Mouse (Mus musculus): ENCODE data around the gene Rag1.

Rag1 gene

DNA sequence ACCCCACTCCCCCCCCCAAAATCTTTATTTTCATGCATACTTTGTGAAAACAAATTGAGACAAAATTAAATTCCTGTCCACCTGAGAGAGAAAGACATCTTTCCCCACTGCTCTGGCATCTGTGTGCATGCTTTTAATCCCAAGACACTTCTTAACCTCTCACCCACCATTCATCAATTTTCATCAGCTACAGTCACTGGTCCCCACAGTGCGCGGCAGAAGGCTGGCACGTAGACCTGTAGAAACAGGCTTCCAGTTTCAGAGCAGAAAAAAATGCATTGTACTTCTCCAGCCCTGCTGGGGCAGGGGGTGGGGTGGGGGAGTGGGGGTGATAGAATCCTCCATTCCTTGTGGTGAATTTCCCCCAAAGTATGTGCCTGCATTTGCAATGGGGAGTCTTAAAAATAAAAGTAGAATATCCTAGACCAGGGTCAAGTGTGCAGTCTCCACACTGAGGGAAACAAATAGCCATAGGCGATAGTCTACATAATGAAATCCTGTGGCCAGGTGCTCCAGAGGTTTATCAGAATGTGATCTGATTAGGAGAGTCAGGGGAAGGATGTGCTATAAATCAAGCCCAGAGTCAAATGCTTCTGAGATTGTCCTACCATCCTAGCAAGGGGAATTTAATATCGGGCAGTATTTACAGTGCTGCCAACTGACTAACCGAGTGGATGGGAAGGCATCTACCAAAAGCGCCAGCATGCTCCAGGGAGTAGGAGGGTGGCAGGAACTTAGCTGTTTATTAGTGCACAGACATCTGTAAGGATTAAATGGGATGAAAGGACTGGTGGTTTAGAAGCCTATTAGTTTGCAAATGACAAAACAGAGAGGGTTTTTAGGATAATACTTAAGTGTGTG lies 10.1 kb downstream of the Rag1 start:
- no peak for DNase-seq

DNA sequence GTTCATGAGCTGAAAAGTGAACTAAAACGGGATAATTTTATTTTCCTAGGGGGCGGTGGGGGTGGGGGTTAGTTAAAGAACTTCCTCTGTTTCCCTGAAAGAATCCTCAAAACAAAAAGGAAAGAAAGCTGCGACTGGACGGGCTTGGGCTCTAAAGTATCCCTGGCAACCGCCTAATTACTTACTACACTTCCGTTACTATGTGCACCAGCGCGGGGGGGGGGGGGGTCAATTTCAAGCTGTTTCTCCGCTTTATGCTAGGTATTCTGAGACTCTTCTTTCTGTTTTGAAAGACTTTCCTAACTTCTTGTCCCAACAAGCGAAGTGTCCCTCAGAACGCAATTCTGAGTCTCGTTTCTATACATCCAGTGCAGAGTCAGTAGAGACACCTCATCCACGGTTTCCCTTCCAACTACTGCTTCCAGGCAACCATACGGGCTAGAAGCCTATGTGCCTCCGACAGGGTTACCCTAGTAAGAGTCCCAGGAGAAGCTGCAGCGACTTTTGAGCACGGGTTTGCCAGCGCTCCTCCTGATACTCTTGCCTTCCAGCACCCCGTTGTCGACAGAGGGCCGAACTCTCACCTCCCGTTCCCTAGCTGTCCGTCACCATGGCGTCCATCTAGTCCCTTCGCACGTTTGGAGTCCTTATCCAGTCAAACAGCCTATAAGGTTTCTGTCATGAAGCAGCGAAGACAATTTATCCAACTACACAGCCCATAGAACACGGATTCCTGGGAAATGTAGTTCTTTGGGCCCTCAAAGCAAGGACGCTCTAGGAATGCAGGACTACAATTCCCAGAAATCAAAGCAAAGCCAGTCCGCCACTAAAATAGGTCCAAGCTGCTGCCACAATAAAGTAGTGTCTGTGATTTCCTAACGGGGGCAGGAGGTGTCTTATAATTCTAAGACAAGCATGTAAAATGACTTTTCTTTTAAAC lies 20.7 kb downstream of the Rag1 start:
- peak; percentile 52 for DNase-seq

DNA sequence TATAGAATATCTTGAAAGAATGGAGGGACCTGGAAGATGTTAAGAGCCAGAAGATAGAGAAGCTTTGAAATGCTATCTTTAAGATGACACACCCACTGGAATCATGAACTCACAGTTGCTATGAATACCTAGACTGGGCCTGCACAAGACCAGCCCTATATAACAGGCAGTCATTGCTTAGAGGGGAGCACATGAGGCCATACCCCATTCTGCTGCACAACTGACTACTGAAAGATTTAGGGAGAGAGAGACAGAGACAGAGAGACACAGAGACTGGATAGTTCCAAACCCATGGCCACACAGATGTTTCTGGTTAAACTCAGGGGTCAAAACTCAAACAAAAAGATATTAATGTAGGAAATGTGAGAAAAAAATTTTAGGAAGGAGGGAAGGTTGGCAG lies 22.1 kb downstream of the Rag1 start:
- peak; percentile 36 for DNase-seq

DNA sequence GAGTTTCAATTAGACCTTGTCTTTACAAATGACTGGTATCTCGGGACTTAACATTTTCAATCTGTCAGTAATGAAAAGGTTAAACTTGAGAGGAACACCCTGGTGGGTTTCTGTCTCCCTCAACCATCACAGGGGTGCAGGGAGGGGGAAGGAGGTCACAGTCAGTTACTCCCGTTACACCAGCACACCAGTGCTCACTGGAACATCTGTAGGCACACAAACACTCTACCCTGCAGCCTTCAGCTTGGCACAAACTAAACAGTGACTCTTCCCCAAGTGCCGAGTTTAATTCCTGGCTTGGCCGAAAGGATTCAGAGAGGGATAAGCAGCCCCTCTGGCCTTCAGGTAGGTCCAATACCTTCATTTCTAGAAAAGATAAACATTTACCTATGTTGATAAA lies 24.8 kb downstream of the Rag1 start, which contains the start of gene Rag2:
Gene Rag2 (plus strand): TSS at position 193 of the 400 bp plus-strand sequence.
- DNase-seq: peak; percentile 81

DNA sequence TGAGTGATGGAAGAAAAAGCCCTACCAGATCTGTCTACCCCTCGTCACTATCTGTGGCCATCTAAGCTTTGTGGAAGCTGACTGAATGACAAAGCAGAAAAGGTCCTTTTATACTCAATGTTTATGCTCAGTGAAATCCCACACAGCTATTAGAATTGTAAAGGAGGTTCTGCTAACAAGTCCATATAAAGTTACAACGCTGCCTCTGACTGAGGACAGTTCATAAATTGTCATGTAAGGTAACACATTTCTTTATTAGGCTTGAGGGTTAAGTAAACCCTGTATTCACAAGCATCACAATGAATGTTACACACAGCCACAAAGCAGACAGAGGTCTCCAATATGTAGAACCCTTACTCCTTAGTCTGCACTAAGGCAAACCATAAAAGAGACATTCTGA lies 25.3 kb downstream of the Rag1 start:
- DNase-seq: no peak

DNA sequence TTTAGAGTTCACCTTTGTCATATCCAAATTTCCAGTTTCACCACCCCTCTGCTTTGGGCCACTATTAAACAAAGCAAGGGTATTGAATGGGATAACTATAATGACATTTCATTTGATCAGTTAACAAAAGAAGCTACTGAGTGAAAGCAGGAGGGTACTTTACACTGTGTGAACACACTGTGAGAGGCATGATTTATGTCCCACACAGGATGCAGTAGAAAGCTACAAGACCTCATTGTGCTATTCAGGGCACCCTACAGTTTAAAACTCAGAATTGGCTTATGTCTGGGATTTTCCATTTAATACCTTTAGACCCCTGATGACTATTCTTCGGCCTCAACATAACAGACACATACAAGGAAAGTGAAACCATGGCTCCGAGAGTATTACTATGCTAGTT lies 26.3 kb downstream of the Rag1 start:
- DNase-seq: no peak

DNA sequence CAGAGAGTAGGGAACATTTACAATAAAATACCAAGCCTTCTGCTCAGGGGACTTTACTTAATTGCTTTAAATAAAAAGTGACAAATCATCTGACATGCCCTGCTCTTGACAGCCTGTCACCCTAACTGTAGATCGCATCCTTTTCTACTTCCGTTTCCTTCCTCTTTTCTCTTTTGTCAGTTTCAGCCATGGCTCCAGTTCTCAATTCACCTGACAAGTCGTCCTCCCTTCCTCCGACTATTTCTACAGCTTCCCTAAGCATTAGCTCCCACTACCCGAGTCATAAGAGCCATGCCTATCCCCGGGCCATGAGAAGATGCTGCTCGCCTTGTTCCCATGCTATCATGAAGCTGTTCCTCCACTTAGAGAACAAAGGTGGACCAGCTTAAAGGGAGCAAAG lies 27.7 kb downstream of the Rag1 start:
- no peak for DNase-seq

DNA sequence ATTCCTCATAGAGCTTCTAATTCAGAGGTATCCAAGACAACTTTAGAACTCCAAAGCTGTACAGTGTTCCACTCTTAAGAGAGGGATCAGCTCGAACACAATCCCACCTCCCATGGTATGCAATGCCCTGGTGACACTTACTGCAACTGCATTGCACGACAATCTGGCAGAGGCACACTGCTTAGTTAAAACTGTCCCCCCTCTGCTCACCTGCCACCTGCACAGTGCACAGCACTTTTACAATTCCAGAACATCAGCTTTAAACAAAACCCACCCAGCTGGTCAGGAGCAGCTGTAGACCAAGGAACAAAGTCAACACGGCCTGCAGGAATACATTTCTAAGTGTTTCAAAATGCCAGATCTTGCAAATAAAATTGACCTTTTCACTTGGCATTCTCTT lies 28.4 kb downstream of the Rag1 start:
- peak; percentile 59 for DNase-seq

DNA sequence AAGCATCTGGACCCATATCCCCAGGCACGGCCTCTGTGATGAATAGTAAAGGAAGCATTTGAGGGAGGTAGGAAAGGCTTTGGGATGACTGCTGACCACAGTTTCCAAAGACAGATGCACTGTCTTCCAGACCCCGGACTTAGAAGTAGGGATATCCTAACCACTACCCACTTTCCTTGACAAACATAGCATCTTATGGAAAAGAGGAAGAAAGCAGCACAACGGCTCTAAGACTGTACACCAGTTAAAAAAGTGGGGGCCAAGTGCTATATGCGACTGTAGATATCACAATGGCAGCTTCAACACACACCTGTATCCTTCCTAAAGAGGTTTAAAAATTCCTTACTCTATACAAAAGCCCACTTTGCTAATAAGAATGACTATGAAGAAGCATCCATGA lies 30.9 kb downstream of the Rag1 start:
- DNase-seq: no peak

DNA sequence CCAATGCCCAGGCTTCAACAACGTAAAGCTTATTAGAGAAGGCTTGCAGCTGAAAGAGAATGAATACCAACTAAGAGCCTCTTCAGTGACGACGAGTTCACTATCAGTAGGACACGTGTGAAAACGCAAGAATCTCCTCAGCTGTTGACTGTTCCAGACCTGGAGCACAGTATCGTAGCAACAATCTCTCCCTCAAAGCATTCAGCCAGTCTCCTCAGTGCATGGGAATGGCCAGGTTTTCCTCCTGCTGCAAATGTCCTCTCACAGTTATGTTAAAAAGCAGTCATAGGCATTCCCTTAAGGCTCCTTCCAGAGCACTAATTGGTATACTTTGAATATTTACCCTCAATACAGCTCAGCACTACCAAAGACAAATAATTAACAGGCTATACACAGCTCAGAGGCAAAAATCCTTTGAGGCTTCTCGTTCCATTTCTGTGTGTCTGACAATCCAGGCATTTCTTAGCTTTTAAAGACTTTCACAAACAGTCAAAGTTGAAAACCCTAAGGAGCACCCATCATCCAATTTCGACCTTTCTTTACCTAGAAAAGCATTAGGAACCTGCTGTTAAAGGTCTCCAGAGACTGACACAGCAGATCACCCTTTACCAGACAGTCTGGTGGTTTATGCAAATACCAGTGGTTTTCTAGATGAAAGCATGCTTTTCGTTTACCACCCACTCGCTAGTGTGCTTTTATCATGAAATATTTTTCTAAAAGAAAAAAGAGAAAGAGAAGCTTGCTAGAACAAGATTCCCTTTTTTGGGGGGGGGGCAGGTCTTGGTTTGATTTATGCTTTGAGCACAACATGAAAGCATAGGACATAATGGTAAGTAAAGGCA lies 33.6 kb downstream of the Rag1 start:
- no peak for DNase-seq

DNA sequence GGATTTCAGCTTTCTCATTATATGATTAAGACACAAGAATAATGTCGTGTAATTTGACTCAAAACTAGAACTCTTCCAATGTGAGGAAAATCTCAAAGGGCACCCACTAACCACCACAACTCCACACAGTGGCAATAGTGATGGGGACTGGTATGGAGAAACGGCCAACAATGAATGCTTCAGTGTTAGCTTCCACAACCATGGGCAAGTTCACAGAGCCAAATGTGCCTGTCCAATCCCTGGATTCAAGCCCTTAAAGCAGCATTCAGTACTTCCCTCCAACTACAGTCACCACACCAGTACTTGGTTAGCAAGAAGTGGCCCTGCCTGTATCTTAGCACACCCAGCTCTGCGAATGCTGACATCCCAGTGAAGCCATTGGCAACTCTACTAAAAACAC lies 38.4 kb downstream of the Rag1 start:
- DNase-seq: no peak

DNA sequence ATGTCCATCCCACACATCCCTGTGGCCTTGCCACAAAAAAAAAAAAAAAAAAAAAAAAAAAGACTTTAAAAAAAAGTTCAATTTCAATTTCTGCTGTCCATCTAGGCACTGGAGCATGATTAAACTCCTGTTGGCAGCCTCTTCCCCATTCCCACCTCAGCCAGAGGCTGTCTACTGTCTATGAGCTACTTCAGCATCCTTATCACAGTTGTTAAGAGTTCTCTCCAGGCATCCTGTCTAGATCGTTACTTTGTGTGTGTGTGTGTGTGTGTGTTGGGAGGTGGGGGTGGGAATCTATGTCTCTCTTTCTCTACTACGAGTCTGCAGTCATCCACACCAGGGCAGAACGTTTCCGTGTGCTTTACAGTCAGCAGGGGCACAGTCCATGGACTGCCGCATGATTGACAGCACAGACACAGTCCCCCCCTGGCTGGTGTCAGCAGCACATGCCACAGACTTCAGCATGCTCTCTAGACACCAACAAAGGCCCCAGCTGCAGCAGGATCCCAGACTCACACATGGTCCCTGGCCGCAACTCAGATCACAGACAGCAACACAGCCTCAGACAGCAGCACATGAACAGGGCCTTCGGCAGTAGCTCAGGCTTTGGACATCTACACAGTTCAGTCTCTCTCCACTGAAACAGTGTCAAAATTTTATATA lies 40.9 kb downstream of the Rag1 start:
- peak; percentile 81 for DNase-seq

DNA sequence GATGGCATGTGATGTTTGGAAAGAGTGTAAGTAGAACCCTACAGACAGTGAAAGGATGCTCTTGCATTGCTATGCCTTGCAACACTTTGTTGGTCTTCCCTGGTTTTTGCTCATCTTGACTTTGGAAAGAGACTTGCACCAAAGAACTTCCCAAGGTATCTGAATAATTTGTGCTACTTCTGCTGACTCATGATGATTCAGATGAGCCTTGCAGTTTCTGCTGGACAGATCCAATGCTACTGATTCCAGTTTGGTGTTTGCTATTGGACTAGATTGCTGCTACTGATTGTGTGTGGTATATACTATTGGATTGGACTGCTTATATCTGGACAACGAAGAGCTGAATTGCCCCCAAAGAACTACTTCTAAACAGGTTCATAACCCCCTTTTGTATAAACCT lies 46.2 kb downstream of the Rag1 start:
- DNase-seq: no peak

DNA sequence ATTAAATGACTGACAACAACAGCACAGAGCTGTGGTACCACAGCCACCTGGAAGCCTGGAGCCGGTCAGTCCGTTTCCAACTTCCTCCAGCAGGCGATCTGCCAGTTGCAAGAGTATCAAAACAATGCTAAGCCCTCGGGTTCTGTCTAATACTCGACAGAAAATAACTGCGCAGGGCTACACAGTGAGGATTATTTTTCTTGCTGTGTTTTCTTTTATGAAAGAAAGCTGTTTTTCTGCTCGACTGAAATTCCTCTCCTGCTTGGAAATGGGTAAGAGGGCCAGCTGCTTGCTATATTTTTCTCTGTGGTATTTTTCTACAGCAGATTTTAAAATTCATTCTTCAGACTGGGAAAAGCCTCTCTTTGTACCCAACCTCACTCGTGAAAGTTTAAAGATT lies 48.6 kb downstream of the Rag1 start:
- peak; percentile 65 for DNase-seq

DNA sequence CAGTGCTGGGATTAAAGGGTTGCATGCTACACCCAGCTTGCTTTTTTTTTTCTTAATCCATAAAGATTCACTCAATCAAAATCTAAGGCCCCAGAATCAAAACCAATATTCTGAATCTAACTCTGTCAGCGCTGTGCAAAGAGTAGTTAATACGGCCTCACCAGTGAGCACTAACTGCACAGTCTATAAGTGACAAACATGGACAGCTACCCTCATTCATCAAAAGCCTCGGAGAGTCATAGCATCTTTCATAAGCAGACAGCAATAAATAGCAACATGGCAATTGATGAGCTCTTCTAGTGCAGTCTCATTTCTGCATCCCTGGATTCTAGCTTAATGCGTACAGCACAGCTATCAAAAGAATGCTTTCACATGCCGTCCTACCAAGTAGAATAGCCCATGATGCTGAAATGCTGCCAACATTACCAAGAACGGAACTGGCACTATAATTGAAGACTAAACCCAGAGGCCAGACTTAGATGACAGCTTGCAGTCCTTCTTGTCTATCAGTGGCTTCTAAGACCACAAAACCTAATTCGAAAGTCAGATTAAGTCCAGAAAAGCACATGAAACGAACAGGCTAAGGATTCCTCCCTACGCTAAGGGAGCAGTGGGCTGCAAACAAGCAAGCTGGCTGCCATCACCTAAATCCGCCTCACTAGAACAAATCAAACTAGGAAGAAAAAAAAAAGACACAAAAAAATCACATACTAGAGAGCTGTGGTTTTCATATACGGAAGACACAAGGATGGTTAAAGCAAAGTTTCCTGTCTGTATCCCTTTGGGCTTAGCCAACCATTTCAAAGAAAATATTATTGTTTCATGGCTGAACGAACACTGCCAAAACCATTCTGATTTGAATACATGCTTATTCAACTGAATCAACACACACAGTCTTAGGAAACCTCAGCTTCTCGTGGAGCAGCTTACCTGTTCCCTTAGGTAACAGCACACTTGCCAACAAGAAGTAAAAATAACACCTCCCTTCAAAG lies 50.8 kb downstream of the Rag1 start:
- peak; percentile 13 for DNase-seq

DNA sequence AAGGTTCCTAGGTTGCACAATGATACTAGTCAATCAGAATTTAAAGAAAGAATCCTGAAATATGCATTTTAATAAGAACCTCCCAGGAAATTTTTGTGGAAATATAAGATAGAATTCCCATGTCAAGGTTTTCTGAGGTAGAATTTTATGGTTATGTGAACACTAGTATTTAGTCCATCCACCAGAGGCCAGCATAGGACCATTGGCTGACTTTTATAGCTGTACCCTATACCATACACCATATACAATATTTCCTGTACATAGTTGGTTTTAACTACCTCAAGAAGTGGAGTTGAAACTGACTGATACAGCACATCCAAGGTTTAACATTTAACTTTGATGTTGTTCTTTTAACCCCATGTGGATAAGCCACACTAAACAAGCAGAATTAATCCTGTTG lies 52.1 kb downstream of the Rag1 start:
- DNase-seq: peak; percentile 52

DNA sequence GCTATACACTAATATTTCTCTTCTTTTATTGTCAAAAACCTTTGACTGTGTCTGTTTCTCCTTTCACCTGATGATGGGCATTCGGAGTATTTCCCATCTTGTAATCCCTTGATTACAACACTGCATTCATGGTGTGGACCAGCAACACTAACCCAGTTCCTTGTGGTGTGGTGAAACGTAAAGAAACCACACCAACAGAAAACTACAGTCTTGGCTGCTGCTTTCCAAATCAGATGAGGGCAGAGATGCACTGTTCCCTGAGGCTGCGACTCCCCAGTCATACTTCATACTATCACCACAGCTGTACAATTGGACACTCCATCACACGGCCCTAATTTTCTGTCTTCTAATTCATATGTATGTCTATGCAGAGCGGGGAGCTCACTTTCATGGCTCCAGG lies 54.6 kb downstream of the Rag1 start:
- DNase-seq: peak; percentile 26

DNA sequence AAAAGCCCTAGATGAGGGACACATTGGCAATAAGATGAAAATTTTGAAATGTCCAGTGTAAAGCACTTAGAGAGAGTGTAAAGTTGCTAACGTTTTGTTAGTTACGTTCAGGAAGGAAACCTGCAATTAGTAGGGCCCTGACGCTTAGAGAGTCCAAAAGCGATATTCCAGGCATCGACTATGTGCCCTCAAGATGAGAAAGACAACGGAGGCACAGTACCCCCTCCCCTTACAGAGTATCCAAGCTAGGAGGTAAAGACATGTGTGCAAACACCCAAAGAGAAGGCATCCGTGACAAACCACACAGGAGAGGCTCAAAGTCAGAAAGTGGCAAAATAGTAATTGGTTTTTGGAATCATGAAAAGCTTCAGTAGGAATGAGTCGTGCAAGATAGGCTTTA lies 56.4 kb downstream of the Rag1 start:
- peak; percentile 12 for DNase-seq

DNA sequence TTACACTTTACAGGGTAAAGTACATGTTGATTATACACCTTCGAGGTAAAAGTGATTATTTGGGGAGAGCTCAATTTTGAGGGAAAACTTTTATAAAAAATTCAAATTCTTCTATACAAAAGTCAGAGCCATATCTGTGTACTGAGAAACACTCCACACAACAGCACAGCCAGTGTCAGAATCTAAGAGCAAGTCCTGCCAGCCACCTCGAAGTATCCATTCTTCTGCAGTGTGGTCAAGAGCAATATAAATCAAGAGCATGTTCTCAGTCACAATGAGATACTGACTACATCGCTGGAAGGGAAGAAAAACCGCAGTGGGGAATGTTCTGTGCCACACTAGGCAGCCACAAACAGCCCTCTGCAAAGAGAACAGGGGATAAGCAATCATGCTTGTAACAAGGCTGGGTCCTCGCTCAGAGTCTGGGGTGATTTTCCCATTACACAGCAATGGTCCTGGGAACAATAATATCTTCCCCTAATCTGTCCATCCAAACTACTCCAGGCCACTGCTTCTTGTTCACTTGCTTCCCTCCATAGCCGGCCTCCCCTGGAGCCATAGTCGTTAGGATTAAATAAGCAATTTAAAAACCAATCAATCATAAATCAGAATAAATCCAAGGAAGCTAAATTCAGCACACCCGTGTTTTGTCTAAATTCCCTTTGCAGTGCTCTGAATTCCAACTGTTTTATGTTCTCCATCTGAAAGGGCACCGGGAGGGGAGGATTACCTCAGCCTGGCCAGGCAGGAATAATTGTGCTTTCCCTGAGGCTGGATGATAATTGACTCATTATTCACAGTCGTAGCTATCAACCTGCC lies 57.1 kb downstream of the Rag1 start:
- DNase-seq: peak; percentile 28

DNA sequence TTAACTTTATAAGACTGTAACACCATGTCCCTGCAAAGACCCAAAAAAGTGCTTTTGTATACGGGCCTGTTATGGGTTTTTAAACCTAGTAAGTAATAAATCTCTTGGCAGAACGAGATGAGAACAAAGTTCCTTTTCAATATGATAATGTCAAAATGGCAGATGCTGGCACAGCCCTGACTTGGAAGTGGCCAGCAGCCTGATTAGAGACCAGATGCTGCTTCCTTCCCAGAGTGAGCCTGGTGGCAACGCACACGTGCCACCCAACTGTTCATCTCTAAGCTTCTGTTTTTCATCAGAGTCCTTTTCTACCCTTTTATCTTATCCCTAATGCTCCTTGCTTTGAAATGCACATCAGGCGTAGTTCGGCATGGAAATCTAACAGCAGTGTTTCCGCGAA lies 57.9 kb downstream of the Rag1 start:
- peak; percentile 23 for DNase-seq
